Mouse (Mus musculus): Measurements from ENCODE around the gene 4930404H24Rik. TPM values are rescaled to one million over a fixed set of nuclear protein-coding genes. Genes with fewer than 3 reads are reported as not detected.

4930404H24Rik gene
- polyA plus RNA-seq, 1 experiment from 2014 or later, result not detected

Other genes with a start within 250 kb of the 4930404H24Rik start
- 3.8 and 4.5 TPM in 2 replicates for gene Kif3b, start 201.4 kb upstream of the 4930404H24Rik start, polyA plus RNA-seq (2014; fragmentation: Nextera tagmentation; extraction: Ambion mirVana)
- 14.0 and 17.0 TPM in 2 replicates for gene Asxl1, start 147.0 kb upstream of the 4930404H24Rik start, polyA plus RNA-seq (2014; fragmentation: Nextera tagmentation; extraction: Ambion mirVana)
- 10.0 and 12.6 TPM in 2 replicates for gene Nol4l, start 37.2 kb downstream of the 4930404H24Rik start, polyA plus RNA-seq (2014; fragmentation: Nextera tagmentation; extraction: Ambion mirVana)
- gene Commd7, start 140.0 kb downstream of the 4930404H24Rik start, polyA plus RNA-seq (2014; fragmentation: Nextera tagmentation; extraction: Ambion mirVana), result 46.9 and 54.2 TPM in 2 replicates
- 4.6 and 5.0 TPM in 2 replicates for gene Dnmt3b, start 156.7 kb downstream of the 4930404H24Rik start, polyA plus RNA-seq (2014; fragmentation: Nextera tagmentation; extraction: Ambion mirVana)
- not detected in 2 replicates for gene Dnmt3c, start 203.9 kb downstream of the 4930404H24Rik start, polyA plus RNA-seq (2014; fragmentation: Nextera tagmentation; extraction: Ambion mirVana)
- 222 and 231 TPM in 2 replicates for gene Mapre1, start 248.5 kb downstream of the 4930404H24Rik start, polyA plus RNA-seq (2014; fragmentation: Nextera tagmentation; extraction: Ambion mirVana)